Mouse (Mus musculus) liver, postnatal 0 days (tissue): ENCODE data around the gene Wwox. TPM values are rescaled to one million over a fixed set of nuclear protein-coding genes. Genes with fewer than 3 reads are reported as not detected.
A peak's percentile ranks its signal among the peaks of the same experiment; 100 is the strongest.

Experiments
- ATAC-seq: fragments of 200-750 bp; cut with Nextera tagmentation; 2 replicates; pipeline ENCODE4 v1.8.0; 2017; ENCODE audit warnings: mild to moderate bottlenecking, moderate library complexity
- DNase-seq: peaks from one replicate; pipeline ENCODE4 v3.0.0-alpha.2; 2016
- H3K27ac ChIP-seq: fragments of 300-500 bp; sonication (generic); 2 replicates; pipeline ENCODE4 v1.5.1; 2014; ENCODE audit warnings: antibody characterized with exemption, moderate library complexity, mild to moderate bottlenecking, low read depth
- H3K27me3 ChIP-seq: fragments of 300-500 bp; sonication (generic); 2 replicates; pipeline ENCODE4 v1.6.1; 2014; ENCODE audit warnings: low read length, control low read depth, mixed read lengths; ENCODE audit not compliant: insufficient read depth
- H3K36me3 ChIP-seq: fragments of 300-500 bp; sonication (generic); replicated peaks from 2 replicates; pipeline ENCODE4 v1.6.1; 2014; ENCODE audit warnings: mild to moderate bottlenecking, control low read depth, low read length, moderate library complexity, mixed read lengths; ENCODE audit not compliant: insufficient read depth
- H3K4me1 ChIP-seq: fragments of 300-500 bp; sonication (generic); 2 replicates; pipeline ENCODE4 v1.6.1; 2014; ENCODE audit warnings: antibody characterized with exemption, mild to moderate bottlenecking, control low read depth; ENCODE audit not compliant: insufficient read depth
- H3K4me2 ChIP-seq: fragments of 300-500 bp; sonication (generic); 2 replicates; pipeline ENCODE4 v1.6.1; 2014; ENCODE audit warnings: low read depth, mild to moderate bottlenecking, low read length, moderate library complexity, mixed read lengths
- H3K4me3 ChIP-seq: fragments of 300-500 bp; sonication (generic); 2 replicates; pipeline ENCODE4 v1.5.1; 2014; ENCODE audit warnings: low read depth, low read length
- H3K9ac ChIP-seq: fragments of 300-500 bp; sonication (generic); replicated peaks from 2 replicates; pipeline ENCODE4 v1.6.1; 2014; ENCODE audit warnings: mild to moderate bottlenecking, moderate library complexity
- H3K9me3 ChIP-seq: fragments of 300-500 bp; sonication (generic); 2 replicates; pipeline ENCODE4 v1.6.1; 2016; ENCODE audit warnings: mild to moderate bottlenecking, control low read depth, low read length, mixed read lengths
- CTCF ChIP-seq: sonication (generic); IDR thresholded peaks from 2 replicates; pipeline ENCODE4 v1.5.1; 2016; ENCODE audit warnings: antibody characterized with exemption, low read depth
- EP300 ChIP-seq: IDR thresholded peaks from 2 replicates; pipeline ENCODE4 v1.6.1; 2016; ENCODE audit warnings: antibody characterized with exemption, low read depth, mild to moderate bottlenecking
- WGBS: fragments of 180-500 bp; shearing (Covaris S2); extraction: QIAGEN DNeasy Blood & Tissue Kit; methylation state at CpG from one replicate; pipeline ENCODE4 v1.1.7; 2014; ENCODE audit not compliant: insufficient replicate concordance; 5-methylcytosine and 5-hydroxymethylcytosine counted together
- polyA plus RNA-seq: library from polyadenylated mRNA; unstranded; fragments of >200 nt; fragmentation: Nextera tagmentation; extraction: Ambion mirVana; gene quantifications from 2 replicates; pipeline ENCODE4 v1.2.1, GENCODE M21; 2015

Gene Wwox
- polyA plus RNA-seq, 1 experiment from 2014 or later, result 3.9 TPM

DNA sequence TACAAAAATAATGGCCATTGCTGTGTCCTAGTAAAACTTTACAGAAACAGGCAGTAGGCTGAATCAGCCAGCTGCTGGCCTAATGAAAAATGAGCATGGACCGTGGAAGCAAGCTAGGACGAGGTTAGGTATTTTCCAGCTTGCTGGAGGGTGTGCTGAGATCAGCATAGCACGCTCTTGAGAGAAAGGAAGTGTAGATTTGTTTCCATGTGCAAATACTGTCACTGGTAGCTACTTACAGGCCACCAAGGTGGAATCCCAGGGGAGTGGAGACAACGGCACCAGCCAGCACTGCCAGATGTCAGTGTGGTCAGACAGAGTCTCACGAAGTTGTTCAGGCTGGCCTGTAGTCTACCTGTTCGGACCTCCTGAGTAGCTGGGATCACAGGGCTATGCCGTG, 7.4 kb downstream of the Wwox start:
- TF ChIP-seq EP300 (no peak), CTCF (no peak)
- ATAC-seq (no peak), DNase-seq (no peak)
- no peaks in the 10 kb centered on the region for H3K4me1 ChIP-seq
- H3K27me3 ChIP-seq, result no peaks in the 10 kb centered on the region
- no peak overlapping the region for H3K9ac ChIP-seq
- no peaks in the 10 kb centered on the region for H3K9me3 ChIP-seq
- H3K36me3 ChIP-seq, result peaks cover 14% of the 10 kb centered on the region; the same call in 1 of the 2 replicates
- 79% methylated on average over 7 of the region's 7 CpGs for WGBS
- H3K4me3 ChIP-seq, result no peak overlapping the region
- H3K4me2 ChIP-seq, result no peak overlapping the region
- H3K27ac ChIP-seq, result no peak overlapping the region

DNA sequence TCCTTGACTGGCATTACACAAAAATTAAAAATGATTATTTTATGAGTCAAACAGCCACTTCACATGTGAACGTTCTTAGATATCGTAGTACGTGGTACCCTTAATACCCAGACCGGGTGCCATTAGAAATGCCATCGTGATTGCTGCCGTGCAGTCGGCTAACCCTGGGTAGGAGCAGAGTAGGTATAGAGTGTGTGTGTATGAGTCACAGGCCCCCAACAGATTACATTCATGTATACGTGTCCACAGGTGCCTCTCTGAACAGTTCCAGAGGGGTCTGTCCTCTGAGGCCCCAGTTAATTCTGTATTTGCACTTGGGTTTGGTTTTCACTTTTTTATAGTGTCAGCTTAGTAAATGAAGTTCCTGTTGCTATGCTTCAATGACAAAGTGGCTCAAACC, 12.8 kb downstream of the Wwox start:
- Histone ChIP-seq H3K4me3 (no peak overlapping the region), H3K4me1 (no peaks in the 10 kb centered on the region), H3K27me3 (no peaks in the 10 kb centered on the region), H3K27ac (no peak overlapping the region), H3K9me3 (no peaks in the 10 kb centered on the region), H3K9ac (no peak overlapping the region), H3K36me3 (peaks cover 12% of the 10 kb centered on the region; the same call in 1 of the 2 replicates), H3K4me2 (no peak overlapping the region)
- no peak for ATAC-seq
- DNase-seq, result no peak
- 86% methylated on average over 8 of the region's 8 CpGs for WGBS
- TF ChIP-seq CTCF (no peak), EP300 (no peak)

DNA sequence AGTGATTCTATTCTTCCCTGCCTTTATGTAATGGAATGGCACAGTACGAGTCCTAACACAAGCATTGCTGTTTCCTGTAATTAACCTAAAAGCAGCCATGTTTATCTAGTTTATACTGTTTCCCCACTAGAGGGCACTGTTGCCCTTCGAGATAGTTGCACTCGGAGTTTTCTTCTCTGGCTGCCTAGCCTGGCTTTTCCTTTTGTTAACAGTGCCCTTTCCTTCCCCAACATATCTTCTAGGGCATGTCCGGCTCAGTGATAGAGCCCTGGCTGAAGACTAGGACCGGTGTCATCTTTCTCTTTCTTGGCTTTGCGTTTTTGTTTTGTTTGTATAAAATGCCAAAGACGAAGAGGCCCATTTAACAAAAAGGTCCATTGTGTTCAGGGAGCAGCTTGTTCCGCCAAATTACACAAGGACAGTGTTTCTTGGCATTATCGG, 13.3 kb downstream of the Wwox start:
- H3K27me3 ChIP-seq, result no peaks in the 10 kb centered on the region
- peak; percentile 88 for TF ChIP-seq CTCF
- no peak for TF ChIP-seq EP300
- 24% methylated on average over 9 of the region's 9 CpGs for WGBS
- peaks cover 12% of the 10 kb centered on the region; the same call in 1 of the 2 replicates for H3K36me3 ChIP-seq
- DNase-seq (peak; percentile 63), ATAC-seq (0 out of 2 replicates have a peak, but pooled peaks have one; percentile 23)
- no peaks in the 10 kb centered on the region for H3K9me3 ChIP-seq
- H3K9ac ChIP-seq, result no peak overlapping the region
- no peak overlapping the region for H3K4me2 ChIP-seq
- no peak overlapping the region for H3K27ac ChIP-seq
- H3K4me1 ChIP-seq, result no peaks in the 10 kb centered on the region
- no peak overlapping the region for H3K4me3 ChIP-seq

DNA sequence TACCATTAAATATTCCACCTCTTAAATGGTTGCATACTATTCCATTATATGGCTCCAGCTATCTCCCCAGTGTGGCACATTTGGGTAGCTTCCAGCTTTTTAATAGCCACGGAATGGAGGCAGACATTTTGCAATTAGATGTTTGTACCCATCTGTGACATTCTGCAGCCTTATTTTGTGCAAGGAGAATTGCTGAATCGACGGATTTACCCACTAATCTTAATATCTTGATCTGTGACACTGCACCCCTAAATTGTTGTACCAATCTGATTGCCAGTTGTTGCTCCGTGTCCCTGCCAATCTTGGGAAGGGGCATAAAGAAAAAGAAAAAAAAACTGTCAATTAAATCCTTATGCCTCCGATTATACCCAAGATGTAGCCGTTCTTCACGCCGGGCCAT, 15.8 kb downstream of the Wwox start:
- Histone ChIP-seq H3K4me2 (no peak overlapping the region), H3K9me3 (no peaks in the 10 kb centered on the region), H3K27me3 (no peaks in the 10 kb centered on the region), H3K4me1 (no peaks in the 10 kb centered on the region), H3K36me3 (0 out of 2 replicates have a peak, but pooled peaks cover under 1% of the 10 kb centered on the region), H3K4me3 (no peak overlapping the region), H3K27ac (no peak overlapping the region), H3K9ac (no peak overlapping the region)
- DNase-seq, result no peak
- no peak for ATAC-seq
- WGBS, result 87% methylated on average over 8 of the region's 8 CpGs
- TF ChIP-seq EP300, result no peak
- TF ChIP-seq CTCF, result no peak

DNA sequence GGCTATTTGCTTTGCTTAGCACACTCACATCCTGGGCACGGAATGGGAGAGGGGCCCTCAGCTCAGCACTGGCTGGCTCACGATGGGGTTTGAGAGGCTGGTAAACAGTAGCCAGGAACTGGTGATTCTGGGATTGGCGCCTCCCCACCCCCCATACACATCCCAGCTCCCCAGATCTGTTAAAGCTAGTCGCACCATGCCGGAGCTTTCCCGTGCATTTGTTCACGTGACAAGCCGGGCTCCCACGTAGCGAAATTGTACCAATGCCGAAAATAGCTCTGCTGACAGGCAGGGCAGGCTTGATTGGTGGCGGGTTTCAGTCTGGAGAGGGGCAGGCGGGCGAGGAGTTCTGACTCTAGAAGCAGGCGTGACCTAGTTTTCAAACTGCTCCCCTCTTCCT, 16.5 kb downstream of the Wwox start:
- WGBS, result 65% methylated on average over 15 of the region's 15 CpGs
- no peaks in the 10 kb centered on the region for H3K4me1 ChIP-seq
- ATAC-seq (no peak), DNase-seq (no peak)
- H3K27me3 ChIP-seq, result no peaks in the 10 kb centered on the region
- H3K9me3 ChIP-seq, result no peaks in the 10 kb centered on the region
- no peak overlapping the region for H3K9ac ChIP-seq
- peak overlapping the region; percentile 30 for H3K4me2 ChIP-seq
- H3K36me3 ChIP-seq, result no peaks in the 10 kb centered on the region
- no peak overlapping the region for H3K4me3 ChIP-seq
- TF ChIP-seq CTCF (no peak), EP300 (no peak)
- no peak overlapping the region for H3K27ac ChIP-seq

DNA sequence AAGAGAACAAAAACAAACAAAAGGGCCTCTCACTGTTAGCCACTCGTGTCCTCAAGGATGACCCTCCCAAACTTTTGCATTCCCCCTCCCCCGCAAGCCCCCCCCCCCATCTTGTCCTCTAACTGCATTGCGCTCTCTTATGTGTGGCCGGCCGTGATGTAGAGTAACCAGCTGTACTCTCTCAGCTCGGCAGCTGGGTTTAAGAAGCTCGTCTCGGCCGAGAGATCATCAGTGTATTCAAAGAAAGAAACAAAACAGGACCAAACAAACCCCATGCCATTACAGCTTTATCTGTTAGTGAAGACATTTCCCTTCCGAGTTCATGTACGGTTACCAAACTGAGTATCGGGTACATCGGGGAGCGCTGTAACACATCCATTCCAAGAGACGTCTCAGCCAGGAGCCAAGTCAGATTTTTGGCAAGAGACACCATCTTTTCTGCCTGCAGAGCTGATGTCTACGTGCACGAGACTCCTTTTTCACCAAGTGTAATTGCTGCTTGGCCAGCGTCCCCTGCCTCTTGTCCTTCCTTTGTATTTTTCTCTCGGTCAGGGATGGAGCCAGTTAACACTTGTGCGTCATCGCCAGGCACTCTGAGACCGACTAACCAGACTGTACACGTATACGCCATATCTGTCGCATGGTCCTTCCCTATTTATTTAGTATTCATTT, 18.8 kb downstream of the Wwox start:
- H3K9me3 ChIP-seq, result no peaks in the 10 kb centered on the region
- no peak overlapping the region for H3K27ac ChIP-seq
- no peaks in the 10 kb centered on the region for H3K27me3 ChIP-seq
- no peak for TF ChIP-seq CTCF
- no peak for TF ChIP-seq EP300
- H3K4me3 ChIP-seq, result no peak overlapping the region
- H3K36me3 ChIP-seq, result no peaks in the 10 kb centered on the region
- ATAC-seq, result no peak
- DNase-seq, result no peak
- H3K9ac ChIP-seq, result no peak overlapping the region
- H3K4me2 ChIP-seq, result no peak overlapping the region
- WGBS, result 75% methylated on average over 25 of the region's 25 CpGs
- H3K4me1 ChIP-seq, result no peaks in the 10 kb centered on the region
